Mouse (Mus musculus) lung, embryonic 16.5 days (tissue): ENCODE measurements at regions not wholly inside any gene's neighbourhood (a gene's known extent, or its start where the extent isn't known, plus 50 kb on each side); places are given as distances from the start of the nearest gene placed in this dataset.

Source experiments
- ATAC-seq: fragments of 200-750 bp; cut with Nextera tagmentation; 2 replicates; pipeline ENCODE4 v1.8.0; 2017; ENCODE audit warnings: low read depth, mild to moderate bottlenecking, moderate library complexity
- H3K27ac ChIP-seq: fragments of 300-500 bp; sonication (generic); 2 replicates; pipeline ENCODE4 v1.5.1; 2014; ENCODE audit warnings: mild to moderate bottlenecking, control low read depth, low read length
- H3K27me3 ChIP-seq: fragments of 300-500 bp; sonication (generic); 2 replicates; pipeline ENCODE4 v1.6.1; 2014; ENCODE audit warnings: low read depth, low read length, mixed read lengths; ENCODE audit not compliant: control insufficient read depth, insufficient read depth
- H3K36me3 ChIP-seq: fragments of 300-500 bp; sonication (generic); 2 replicates; pipeline ENCODE4 v1.6.1; 2014; ENCODE audit warnings: low read length; ENCODE audit not compliant: control insufficient read depth, insufficient read depth
- H3K4me1 ChIP-seq: fragments of 300-500 bp; sonication (generic); replicated peaks from 2 replicates; pipeline ENCODE4 v1.6.1; 2014; ENCODE audit warnings: low read length, mixed read lengths; ENCODE audit not compliant: control insufficient read depth, insufficient read depth
- H3K4me2 ChIP-seq: fragments of 300-500 bp; sonication (generic); 2 replicates; pipeline ENCODE4 v1.6.1; 2014; ENCODE audit warnings: low read depth, low read length, control low read depth
- H3K4me3 ChIP-seq: fragments of 300-500 bp; sonication (generic); 2 replicates; pipeline ENCODE4 v1.5.1; 2014; ENCODE audit warnings: mild to moderate bottlenecking, low read length, control low read depth
- H3K9ac ChIP-seq: fragments of 300-500 bp; sonication (generic); 2 replicates; pipeline ENCODE4 v1.6.1; 2014; ENCODE audit warnings: low read length, control low read depth
- H3K9me3 ChIP-seq: fragments of 300-500 bp; sonication (generic); 2 replicates; pipeline ENCODE4 v1.6.1; 2016; ENCODE audit warnings: low read length; ENCODE audit not compliant: control insufficient read depth
- WGBS: fragments of 180-500 bp; shearing (Covaris S2); extraction: QIAGEN DNeasy Blood & Tissue Kit; methylation state at CpG from one replicate; pipeline ENCODE4 v1.1.7; 2014; 5-methylcytosine and 5-hydroxymethylcytosine counted together

- no peaks in the 10 kb centered on the region for H3K9me3 ChIP-seq
- no peak overlapping the region for H3K4me3 ChIP-seq
- H3K4me1 ChIP-seq: no peaks in the 10 kb centered on the region
- no peaks in the 10 kb centered on the region for H3K36me3 ChIP-seq
- WGBS: 59% methylated on average over 4 of the region's 4 CpGs
- ATAC-seq: no peak
- no peaks in the 10 kb centered on the region for H3K27me3 ChIP-seq
- H3K27ac ChIP-seq: no peak overlapping the region
- H3K9ac ChIP-seq: no peak overlapping the region
- H3K4me2 ChIP-seq: no peak overlapping the region
Observed at GRCm38 (mm10) chr3:149993199-149993598, 1002.8 kb upstream of the Adgrl2 start.

GRCm38 (mm10) chr3:149987801-149988200 is 997.4 kb upstream of the Adgrl2 start:
- ATAC-seq: no peak
- 88% methylated on average over 1 of the region's 1 CpGs for WGBS

GRCm38 (mm10) chr3:149956993-149957392 is 966.6 kb upstream of the Adgrl2 start:
- Histone ChIP-seq H3K9me3 (no peaks in the 10 kb centered on the region), H3K4me1 (no peaks in the 10 kb centered on the region), H3K4me2 (no peak overlapping the region), H3K4me3 (no peak overlapping the region), H3K27me3 (no peaks in the 10 kb centered on the region), H3K36me3 (no peaks in the 10 kb centered on the region), H3K27ac (no peak overlapping the region), H3K9ac (no peak overlapping the region)
- ATAC-seq: no peak
- WGBS: 36% methylated on average over 2 of the region's 2 CpGs

More at GRCm38 (mm10) chr3:149987801-149988200, 997.4 kb upstream of the Adgrl2 start:
- Histone ChIP-seq H3K27me3 (no peaks in the 10 kb centered on the region), H3K27ac (no peak overlapping the region), H3K4me2 (no peak overlapping the region), H3K4me3 (no peak overlapping the region), H3K4me1 (no peaks in the 10 kb centered on the region), H3K36me3 (no peaks in the 10 kb centered on the region), H3K9me3 (no peaks in the 10 kb centered on the region), H3K9ac (no peak overlapping the region)

- no peak for ATAC-seq
- H3K36me3 ChIP-seq: no peaks in the 10 kb centered on the region
- no peak overlapping the region for H3K4me2 ChIP-seq
- no peaks in the 10 kb centered on the region for H3K9me3 ChIP-seq
- WGBS: 72% methylated on average over 9 of the region's 9 CpGs
- H3K4me1 ChIP-seq: no peaks in the 10 kb centered on the region
- H3K27me3 ChIP-seq: no peaks in the 10 kb centered on the region
- no peak overlapping the region for H3K9ac ChIP-seq
- no peak overlapping the region for H3K4me3 ChIP-seq
- no peak overlapping the region for H3K27ac ChIP-seq
Observed at GRCm38 (mm10) chr3:149936197-149936596, 945.8 kb upstream of the Adgrl2 start.

- no peaks in the 10 kb centered on the region for H3K36me3 ChIP-seq
- H3K9ac ChIP-seq: no peak overlapping the region
- no peaks in the 10 kb centered on the region for H3K4me1 ChIP-seq
- no peak for ATAC-seq
- H3K27me3 ChIP-seq: no peaks in the 10 kb centered on the region
- H3K27ac ChIP-seq: no peak overlapping the region
- H3K4me3 ChIP-seq: no peak overlapping the region
- H3K4me2 ChIP-seq: no peak overlapping the region
- 65% methylated on average over 4 of the region's 4 CpGs for WGBS
- H3K9me3 ChIP-seq: no peaks in the 10 kb centered on the region
Observed at GRCm38 (mm10) chr3:149934832-149935231, 944.5 kb upstream of the Adgrl2 start.

GRCm38 (mm10) chr3:149928456-149929360 is 938.4 kb upstream of the Adgrl2 start:
- Histone ChIP-seq H3K9me3 (no peaks in the 10 kb centered on the region), H3K4me2 (no peak overlapping the region), H3K27ac (no peak overlapping the region), H3K4me3 (no peak overlapping the region), H3K27me3 (no peaks in the 10 kb centered on the region), H3K4me1 (no peaks in the 10 kb centered on the region), H3K36me3 (no peaks in the 10 kb centered on the region), H3K9ac (no peak overlapping the region)
- WGBS: 72% methylated on average over 10 of the region's 10 CpGs
- ATAC-seq: no peak

- ATAC-seq: no peak
- H3K36me3 ChIP-seq: no peaks in the 10 kb centered on the region
- WGBS: 32% methylated on average over 2 of the region's 2 CpGs
- H3K4me3 ChIP-seq: no peak overlapping the region
- no peaks in the 10 kb centered on the region for H3K27me3 ChIP-seq
- no peak overlapping the region for H3K4me2 ChIP-seq
- no peaks in the 10 kb centered on the region for H3K4me1 ChIP-seq
- H3K9ac ChIP-seq: no peak overlapping the region
- no peaks in the 10 kb centered on the region for H3K9me3 ChIP-seq
- no peak overlapping the region for H3K27ac ChIP-seq
Observed at GRCm38 (mm10) chr3:149920206-149920605, 929.9 kb upstream of the Adgrl2 start.

GRCm38 (mm10) chr3:149918201-149918600 is 927.8 kb upstream of the Adgrl2 start:
- H3K9me3 ChIP-seq: no peaks in the 10 kb centered on the region
- no peak overlapping the region for H3K27ac ChIP-seq
- no peaks in the 10 kb centered on the region for H3K27me3 ChIP-seq
- H3K4me1 ChIP-seq: no peaks in the 10 kb centered on the region
- no peaks in the 10 kb centered on the region for H3K36me3 ChIP-seq
- no peak overlapping the region for H3K4me2 ChIP-seq
- no peak overlapping the region for H3K9ac ChIP-seq
- ATAC-seq: no peak
- WGBS: 75% methylated on average over 5 of the region's 5 CpGs
- no peak overlapping the region for H3K4me3 ChIP-seq

GRCm38 (mm10) chr3:149910721-149911120 is 920.4 kb upstream of the Adgrl2 start:
- Histone ChIP-seq H3K4me3 (no peak overlapping the region), H3K27ac (no peak overlapping the region), H3K9ac (no peak overlapping the region), H3K36me3 (no peaks in the 10 kb centered on the region), H3K4me2 (no peak overlapping the region), H3K4me1 (no peaks in the 10 kb centered on the region), H3K27me3 (no peaks in the 10 kb centered on the region), H3K9me3 (no peaks in the 10 kb centered on the region)
- no peak for ATAC-seq
- WGBS: 82% methylated on average over 8 of the region's 8 CpGs
